Mouse (Mus musculus) intestine, embryonic 16.5 days (tissue): ENCODE measurements at regions not wholly inside any gene's neighbourhood (a gene's known extent, or its start where the extent isn't known, plus 50 kb on each side); places are given as distances from the start of the nearest gene placed in this dataset.

ENCODE experiments used
- ATAC-seq: fragments of 200-750 bp; cut with Nextera tagmentation; 2 replicates; pipeline ENCODE4 v1.8.0; 2017; ENCODE audit warnings: moderate TSS enrichment, moderate library complexity
- H3K27ac ChIP-seq: fragments of 300-500 bp; sonication (generic); 2 replicates; pipeline ENCODE4 v1.5.1; 2014; ENCODE audit warnings: mild to moderate bottlenecking, low read length
- H3K27me3 ChIP-seq: fragments of 300-500 bp; sonication (generic); replicated peaks from 2 replicates; pipeline ENCODE4 v1.6.1; 2014; ENCODE audit warnings: low read length, control low read depth, mixed read lengths; ENCODE audit not compliant: control insufficient read depth, insufficient read depth
- H3K36me3 ChIP-seq: fragments of 300-500 bp; sonication (generic); 2 replicates; pipeline ENCODE4 v1.6.1; 2014; ENCODE audit warnings: low read length, control low read depth; ENCODE audit not compliant: control insufficient read depth, insufficient read depth
- H3K4me1 ChIP-seq: fragments of 300-500 bp; sonication (generic); 2 replicates; pipeline ENCODE4 v1.6.1; 2014; ENCODE audit warnings: low read length, control low read depth, mixed read lengths; ENCODE audit not compliant: control insufficient read depth, insufficient read depth
- H3K4me2 ChIP-seq: fragments of 300-500 bp; sonication (generic); 2 replicates; pipeline ENCODE4 v1.6.1; 2014; ENCODE audit warnings: low read depth, low read length, control low read depth
- H3K4me3 ChIP-seq: fragments of 300-500 bp; sonication (generic); 2 replicates; pipeline ENCODE4 v1.5.1; 2014; ENCODE audit warnings: mild to moderate bottlenecking, low read length
- H3K9ac ChIP-seq: fragments of 300-500 bp; sonication (generic); 2 replicates; pipeline ENCODE4 v1.6.1; 2014; ENCODE audit warnings: low read depth, low read length
- H3K9me3 ChIP-seq: fragments of 300-500 bp; sonication (generic); 2 replicates; pipeline ENCODE4 v1.6.1; 2016; ENCODE audit warnings: low read length, control low read depth; ENCODE audit not compliant: control insufficient read depth
- WGBS: fragments of 180-500 bp; shearing (Covaris S2); extraction: QIAGEN DNeasy Blood & Tissue Kit; methylation state at CpG from one replicate; pipeline ENCODE4 v1.1.7; 2014; 5-methylcytosine and 5-hydroxymethylcytosine counted together

DNA sequence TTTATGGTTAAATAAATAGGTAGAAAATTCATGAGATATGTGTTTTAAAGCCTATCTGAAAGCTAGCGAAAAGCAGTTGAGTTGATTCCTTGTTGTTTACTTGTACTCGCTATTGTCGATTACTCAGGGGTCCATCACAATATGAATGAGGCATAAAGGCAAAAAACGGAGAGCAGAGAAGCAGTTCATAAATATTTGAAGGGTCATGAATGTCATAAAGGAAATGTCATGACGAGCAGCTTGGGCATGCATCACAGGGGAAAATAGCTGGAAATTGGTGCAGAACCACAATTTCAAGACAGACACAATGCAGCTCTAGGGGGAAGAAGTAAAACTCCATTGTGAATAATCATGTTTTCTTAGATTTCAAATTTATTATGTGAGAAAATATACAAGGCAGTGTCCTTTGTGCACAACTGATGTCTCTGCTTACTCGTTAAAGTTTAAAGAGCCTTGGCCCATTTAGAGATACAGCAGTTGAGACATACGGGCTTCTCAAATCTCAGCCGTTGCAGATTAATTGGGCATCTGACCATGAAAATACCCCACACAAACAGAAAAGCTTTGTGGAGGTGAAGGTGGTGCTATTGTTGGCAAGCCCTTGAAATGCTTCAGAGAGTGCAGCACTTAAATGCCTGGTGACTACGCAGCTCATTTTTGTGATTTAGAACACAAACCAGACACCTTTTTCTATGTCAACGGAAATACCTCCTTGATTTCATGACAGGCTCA is 200.3 kb downstream of the Ahr start:
- ATAC-seq = no peak
- no peaks in the 10 kb centered on the region for H3K36me3 ChIP-seq
- 80% methylated on average over 10 of the region's 10 CpGs for WGBS
- no peaks in the 10 kb centered on the region for H3K4me1 ChIP-seq
- no peak overlapping the region for H3K27ac ChIP-seq
- no peak overlapping the region for H3K4me2 ChIP-seq
- no peaks in the 10 kb centered on the region for H3K9me3 ChIP-seq
- H3K9ac ChIP-seq = no peak overlapping the region
- H3K27me3 ChIP-seq = no peaks in the 10 kb centered on the region
- H3K4me3 ChIP-seq = no peak overlapping the region

DNA sequence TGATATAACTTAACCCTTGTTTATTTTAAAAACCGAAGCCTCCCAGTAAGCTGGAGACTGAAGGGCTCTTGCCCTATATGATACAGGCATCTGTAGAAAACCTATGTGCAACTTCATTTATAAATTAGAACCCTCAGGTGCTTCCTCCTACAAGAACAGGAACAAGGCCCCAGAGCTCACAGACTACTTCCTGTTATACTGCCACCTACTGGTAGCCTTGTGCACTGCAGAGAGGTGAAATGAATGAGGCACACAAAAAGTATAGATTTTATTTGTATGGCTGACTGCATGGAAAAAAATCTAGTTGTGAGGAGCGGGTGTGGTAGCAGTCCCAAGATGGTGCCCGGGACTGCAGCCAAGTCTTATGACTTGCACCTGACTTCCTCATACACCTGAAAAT is 203.5 kb downstream of the Ahr start:
- H3K9ac ChIP-seq = no peak overlapping the region

DNA sequence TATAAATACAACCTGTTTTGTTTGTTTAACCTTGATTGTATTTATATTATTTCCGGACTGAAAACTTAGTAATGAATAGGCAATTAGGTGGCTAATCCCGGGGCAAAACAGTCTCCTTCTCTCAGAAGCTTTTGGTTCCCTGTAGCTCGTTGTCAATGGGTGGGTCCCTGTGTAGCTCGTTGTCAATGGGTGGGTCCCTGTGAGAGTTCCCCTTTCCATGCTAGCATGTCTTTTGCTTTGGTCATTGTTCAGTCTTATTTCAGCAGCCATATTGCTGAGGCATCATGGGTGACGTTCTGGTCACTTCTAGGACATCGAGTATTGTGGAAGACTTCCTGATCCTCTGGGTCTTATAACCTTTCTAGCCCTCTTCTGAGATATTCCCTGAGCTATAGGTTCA is 205.1 kb downstream of the Ahr start:
- no peak overlapping the region for H3K9ac ChIP-seq
- H3K36me3 ChIP-seq = no peaks in the 10 kb centered on the region
- H3K4me3 ChIP-seq = no peak overlapping the region
- ATAC-seq = no peak
- no peaks in the 10 kb centered on the region for H3K4me1 ChIP-seq
- no peaks in the 10 kb centered on the region for H3K9me3 ChIP-seq
- H3K27me3 ChIP-seq = no peaks in the 10 kb centered on the region
- no peak overlapping the region for H3K4me2 ChIP-seq
- no peak overlapping the region for H3K27ac ChIP-seq
- 73% methylated on average over 6 of the region's 6 CpGs for WGBS

More for the DNA sequence above, 203.5 kb downstream of the Ahr start:
- ATAC-seq = no peak
- Histone ChIP-seq H3K27ac (no peak overlapping the region), H3K27me3 (no peaks in the 10 kb centered on the region), H3K36me3 (no peaks in the 10 kb centered on the region), H3K4me1 (no peaks in the 10 kb centered on the region), H3K4me2 (no peak overlapping the region), H3K9me3 (no peaks in the 10 kb centered on the region), H3K4me3 (no peak overlapping the region)
- 93% methylated on average over 3 of the region's 3 CpGs for WGBS

DNA sequence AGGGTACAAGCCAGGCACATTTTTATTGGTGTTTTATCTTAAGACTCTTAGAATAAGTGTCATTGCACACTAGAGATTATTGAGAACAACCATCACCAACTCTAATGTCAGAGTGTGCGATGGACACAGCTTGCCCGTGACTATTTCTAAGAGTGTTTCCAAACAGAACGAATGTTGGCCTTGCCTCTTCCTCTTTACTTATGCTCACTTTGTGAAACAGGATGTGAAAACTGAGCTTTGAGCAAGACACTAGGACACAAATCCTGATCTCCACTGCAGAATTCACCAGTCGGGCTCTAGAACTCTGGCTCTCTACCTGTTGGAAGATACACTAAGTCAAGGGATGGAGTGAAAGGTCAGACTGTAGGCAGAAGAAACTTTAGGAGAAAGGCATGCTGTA is 215.3 kb downstream of the Ahr start:
- Histone ChIP-seq H3K36me3 (no peaks in the 10 kb centered on the region), H3K27ac (no peak overlapping the region), H3K9me3 (no peaks in the 10 kb centered on the region), H3K4me1 (no peaks in the 10 kb centered on the region), H3K4me2 (no peak overlapping the region), H3K27me3 (no peaks in the 10 kb centered on the region), H3K9ac (no peak overlapping the region), H3K4me3 (no peak overlapping the region)
- ATAC-seq = no peak
- WGBS = 83% methylated on average over 4 of the region's 4 CpGs

DNA sequence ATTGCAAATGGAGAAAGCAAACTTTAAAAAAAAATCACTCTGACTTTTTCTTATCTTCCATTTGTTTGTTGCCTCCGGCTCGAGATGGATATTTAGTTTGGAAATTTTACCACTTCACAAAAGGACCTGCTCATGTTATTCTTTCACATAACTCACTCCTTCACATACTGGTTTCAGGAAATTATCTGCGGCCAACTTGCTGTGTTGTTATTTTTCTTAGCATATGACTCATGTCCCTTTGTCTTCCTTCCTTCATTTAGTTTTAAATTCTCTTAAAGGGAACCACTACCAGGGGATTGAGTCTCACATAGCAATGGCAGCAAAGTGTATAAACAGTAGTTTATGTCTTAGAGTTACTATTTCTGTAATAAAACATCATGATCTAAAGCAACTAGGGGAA is 217.8 kb downstream of the Ahr start:
- 56% methylated on average over 3 of the region's 3 CpGs for WGBS
- H3K27ac ChIP-seq = no peak overlapping the region

DNA sequence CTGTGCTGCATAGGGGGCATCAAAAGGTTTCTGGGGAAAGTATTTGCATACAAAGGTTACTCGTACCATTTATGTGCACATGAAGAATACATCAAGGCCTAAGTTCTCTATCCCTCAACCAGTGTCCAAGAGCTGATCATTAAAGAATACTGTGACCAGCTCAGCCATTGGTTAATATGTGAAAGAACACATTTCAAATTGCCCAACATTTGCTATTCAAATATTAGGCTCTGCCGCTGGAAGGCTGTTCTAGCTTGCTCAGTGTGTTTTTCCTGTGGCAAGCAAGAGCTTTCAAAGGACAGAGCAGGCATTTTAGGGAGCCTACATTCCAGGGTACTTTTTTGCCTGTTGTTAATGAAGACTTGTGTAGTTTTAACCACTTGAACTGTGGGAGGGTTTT is 220.8 kb downstream of the Ahr start:
- Histone ChIP-seq H3K9me3 (no peaks in the 10 kb centered on the region), H3K27ac (no peak overlapping the region), H3K36me3 (no peaks in the 10 kb centered on the region), H3K4me2 (no peak overlapping the region), H3K27me3 (no peaks in the 10 kb centered on the region), H3K4me1 (no peaks in the 10 kb centered on the region), H3K9ac (no peak overlapping the region), H3K4me3 (no peak overlapping the region)
- ATAC-seq = no peak
- WGBS = 82% methylated on average over 2 of the region's 2 CpGs

More for the DNA sequence above, 217.8 kb downstream of the Ahr start:
- Histone ChIP-seq H3K9ac (no peak overlapping the region), H3K4me2 (no peak overlapping the region), H3K4me3 (no peak overlapping the region), H3K4me1 (no peaks in the 10 kb centered on the region), H3K36me3 (no peaks in the 10 kb centered on the region), H3K27me3 (no peaks in the 10 kb centered on the region), H3K9me3 (no peaks in the 10 kb centered on the region)
- ATAC-seq = no peak

DNA sequence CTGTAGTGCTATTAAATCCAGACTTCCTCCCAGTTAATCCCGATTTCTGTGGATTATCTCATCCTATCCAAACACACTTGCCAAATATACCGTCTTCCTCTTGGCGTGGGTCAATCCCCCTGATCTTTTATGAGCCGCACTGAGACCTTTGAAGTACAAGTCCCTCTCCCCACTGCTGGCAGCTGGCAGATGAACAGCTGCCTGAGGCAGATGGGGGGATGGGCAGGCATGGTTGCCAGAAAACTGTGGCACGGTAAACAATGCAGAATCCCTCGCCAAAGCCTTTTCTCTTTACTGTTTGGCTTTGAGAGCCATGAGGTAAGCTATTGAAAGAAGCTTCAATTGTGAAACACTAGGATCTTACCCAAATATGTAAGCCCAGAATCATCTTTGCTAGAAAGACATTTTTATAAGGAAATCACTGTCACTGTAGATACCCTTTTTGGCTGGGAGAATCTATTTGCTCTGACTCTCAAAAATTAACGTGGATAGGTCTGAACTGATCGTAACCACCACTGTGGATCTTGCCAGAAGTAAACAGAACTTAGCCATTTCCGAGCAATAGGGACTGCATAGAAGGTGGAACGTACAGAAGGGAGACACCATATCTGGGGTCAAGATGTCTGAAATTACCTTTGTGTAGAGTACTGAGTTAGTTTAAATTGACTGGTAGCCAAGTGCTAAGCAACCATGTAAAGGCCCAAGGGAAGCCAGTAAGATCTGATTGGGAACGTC is 221.5 kb downstream of the Ahr start:
- no peaks in the 10 kb centered on the region for H3K4me1 ChIP-seq
- H3K4me3 ChIP-seq = no peak overlapping the region
- no peaks in the 10 kb centered on the region for H3K36me3 ChIP-seq
- no peak overlapping the region for H3K9ac ChIP-seq
- no peaks in the 10 kb centered on the region for H3K27me3 ChIP-seq
- 51% methylated on average over 11 of the region's 11 CpGs for WGBS
- ATAC-seq = no peak
- H3K27ac ChIP-seq = no peak overlapping the region
- no peak overlapping the region for H3K4me2 ChIP-seq
- no peaks in the 10 kb centered on the region for H3K9me3 ChIP-seq

DNA sequence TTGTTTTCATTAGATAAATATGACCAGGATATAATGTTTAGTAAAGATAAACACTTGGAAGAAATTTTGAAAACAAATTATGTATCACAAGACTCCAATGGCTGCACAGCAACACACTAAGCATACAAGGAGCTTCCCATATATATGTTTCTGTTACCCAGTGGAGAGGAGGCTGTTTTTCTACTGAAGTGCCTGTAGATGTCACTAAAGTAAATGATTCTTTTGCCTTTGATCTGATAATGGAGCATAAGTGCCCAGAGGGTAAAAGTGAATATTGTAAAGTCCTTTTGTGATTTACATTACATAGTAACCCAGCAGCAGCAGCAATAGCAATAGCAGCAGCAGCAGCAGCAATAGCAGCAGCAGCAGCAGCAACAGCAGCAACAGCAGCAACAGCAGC is 226.3 kb downstream of the Ahr start:
- ATAC-seq = no peak
- no peak overlapping the region for H3K4me2 ChIP-seq
- H3K9ac ChIP-seq = no peak overlapping the region
- H3K36me3 ChIP-seq = no peaks in the 10 kb centered on the region
- H3K4me3 ChIP-seq = no peak overlapping the region
- no peaks in the 10 kb centered on the region for H3K4me1 ChIP-seq
- no peak overlapping the region for H3K27ac ChIP-seq
- no peaks in the 10 kb centered on the region for H3K27me3 ChIP-seq
- H3K9me3 ChIP-seq = no peaks in the 10 kb centered on the region

DNA sequence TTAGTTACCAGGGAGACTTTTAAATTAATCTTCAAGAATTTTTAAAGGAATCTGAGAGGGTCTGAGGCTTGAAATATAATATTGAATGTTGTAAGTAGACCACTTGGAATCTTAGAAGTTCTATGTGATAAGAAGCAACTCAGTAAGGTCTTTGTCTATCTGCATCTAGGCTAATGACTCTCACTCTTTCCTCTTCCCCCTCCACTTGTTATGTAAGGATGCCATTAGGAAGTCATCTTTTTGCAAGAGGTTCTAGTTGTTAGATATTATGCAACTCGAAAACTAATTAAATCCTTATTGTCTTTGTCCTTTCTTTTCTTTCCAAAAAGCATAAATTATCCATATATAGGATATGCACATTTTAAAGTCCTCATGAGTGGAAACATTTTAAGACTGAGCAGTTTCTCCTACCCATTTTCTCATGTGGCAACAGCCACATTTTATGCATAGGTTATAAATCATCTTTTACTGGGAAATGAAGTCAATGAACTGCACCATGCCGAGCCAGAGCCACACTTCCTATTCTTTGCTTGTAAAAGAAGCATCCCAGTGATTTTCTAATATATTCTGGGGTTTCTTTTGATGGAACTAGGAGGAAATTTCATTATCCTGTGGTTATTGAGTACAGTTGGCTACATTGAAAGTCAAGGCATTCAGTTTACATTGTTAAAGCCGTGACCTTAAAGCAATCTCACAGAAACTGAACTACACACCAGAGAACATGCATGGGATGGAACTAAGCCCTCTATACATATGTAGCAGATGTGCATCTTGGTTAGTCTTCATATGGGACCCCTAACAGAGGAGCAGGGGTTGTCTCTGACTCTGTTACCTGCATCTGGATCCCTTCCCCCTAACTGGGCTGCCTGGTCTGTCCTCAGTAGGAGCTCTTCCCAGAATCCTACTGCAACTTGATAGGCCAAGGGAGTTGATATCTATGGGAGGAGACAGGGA is 230.8 kb downstream of the Ahr start:
- no peaks in the 10 kb centered on the region for H3K27me3 ChIP-seq
- no peaks in the 10 kb centered on the region for H3K36me3 ChIP-seq
- no peak overlapping the region for H3K4me2 ChIP-seq
- 77% methylated on average over 3 of the region's 3 CpGs for WGBS
- no peak overlapping the region for H3K9ac ChIP-seq
- H3K4me3 ChIP-seq = no peak overlapping the region
- ATAC-seq = no peak
- no peaks in the 10 kb centered on the region for H3K9me3 ChIP-seq
- H3K27ac ChIP-seq = no peak overlapping the region
- H3K4me1 ChIP-seq = no peaks in the 10 kb centered on the region
